Mouse (Mus musculus): ENCODE data around the gene Izumo4. TPM values are rescaled to one million over a fixed set of nuclear protein-coding genes. Genes with fewer than 3 reads are reported as not detected.

The Izumo4 gene
- polyA plus RNA-seq, 1 experiment from 2014 or later: 10.9 TPM

DNA sequence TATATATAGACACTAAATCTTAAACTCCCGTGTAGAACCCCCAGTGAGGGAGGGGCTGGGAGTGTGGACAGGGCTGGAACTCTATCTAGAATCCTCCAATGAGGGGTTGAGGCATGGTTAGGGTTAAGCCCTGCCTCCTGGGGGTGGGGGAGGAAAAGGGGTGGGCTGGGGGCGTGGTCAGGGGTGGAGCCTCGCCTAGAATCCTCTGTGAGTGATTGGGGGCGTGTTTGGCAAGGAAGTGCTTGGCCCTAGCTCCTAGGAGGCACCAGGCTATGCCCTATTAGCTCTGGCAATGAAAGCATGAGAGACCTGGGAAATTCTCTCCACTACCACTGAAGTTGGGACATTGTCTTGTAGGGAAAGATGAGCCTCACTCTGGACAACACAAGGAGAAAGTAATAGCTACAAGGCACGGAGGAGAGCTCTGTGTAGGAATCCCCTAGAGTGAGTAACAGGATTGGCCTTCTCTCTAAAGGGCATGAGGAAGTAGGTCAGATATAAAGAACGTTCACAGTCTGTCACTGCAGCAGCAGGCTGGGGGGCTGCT is 50.2 kb downstream of the Izumo4 start:
- WGBS: 6% methylated on average over 6 of the region's 6 CpGs
- H3K27ac ChIP-seq: 0 out of 2 replicates have a peak overlapping the region, but pooled peaks have one; percentile 40
- H3K36me3 ChIP-seq (replicated peaks): no peaks in the 10 kb centered on the region
- H3K9me3 ChIP-seq: no peaks in the 10 kb centered on the region
- DNase-seq (ENCODE audit: extremely low spot score, low spot score): peak; percentile 88
- peak overlapping the region; percentile 44 for H3K4me3 ChIP-seq
- peaks cover 40% of the 10 kb centered on the region for H3K4me1 ChIP-seq
- H3K27me3 ChIP-seq (ENCODE audit: poor library complexity, severe bottlenecking): no peaks in the 10 kb centered on the region

DNA sequence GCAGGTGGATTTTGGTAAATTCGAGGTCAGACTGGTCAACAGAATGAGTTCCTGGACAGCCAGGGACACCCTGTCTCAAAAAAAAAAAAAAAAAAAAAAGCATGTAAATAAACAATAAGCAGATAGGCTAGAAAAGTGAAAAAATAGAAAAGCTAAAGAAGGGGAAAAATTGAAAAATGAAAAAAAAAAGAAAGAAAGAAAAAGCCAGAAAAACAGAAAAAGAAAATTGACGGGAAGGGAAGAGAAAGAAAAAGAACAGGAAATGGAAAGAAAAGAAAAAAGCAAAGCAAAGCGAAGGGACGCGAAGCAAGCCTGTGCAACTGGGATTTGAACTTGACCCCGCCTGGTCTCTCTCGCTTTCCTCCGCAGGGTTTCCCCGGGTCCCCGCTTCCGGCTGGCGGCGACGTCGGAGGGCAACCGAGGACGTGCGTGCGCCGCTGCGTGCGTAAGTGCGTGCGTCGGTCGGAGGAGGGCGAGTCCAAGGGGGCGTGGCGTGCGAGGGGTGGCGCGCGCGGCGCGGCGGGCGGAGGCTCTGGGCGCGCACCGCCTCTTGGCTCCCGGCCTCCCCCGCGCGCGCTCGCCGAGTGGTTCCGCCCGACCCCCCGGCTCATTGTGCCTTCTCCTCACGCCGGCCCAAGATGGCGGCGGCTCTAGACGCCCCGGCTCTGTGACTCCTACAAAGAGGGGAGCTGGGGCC is 52.8 kb downstream of the Izumo4 start, which contains the start of gene Dot1l:
TSS of gene Dot1l (plus strand) at position 613 of the 697 bp plus-strand sequence.
- Histone ChIP-seq H3K27me3 (ENCODE audit: poor library complexity, severe bottlenecking) (no peaks in the 10 kb centered on the region), H3K4me1 (peaks cover 57% of the 10 kb centered on the region), H3K9me3 (no peaks in the 10 kb centered on the region), H3K36me3 (replicated peaks) (no peaks in the 10 kb centered on the region), H3K4me3 (peak within 1 kb of the TSS; percentile 95), H3K27ac (peak within 1 kb of the TSS; percentile 97)
- WGBS: under 1% methylated on average over 54 of the region's 57 CpGs
- peak; percentile 96 for DNase-seq (ENCODE audit: extremely low spot score, low spot score)

Other genes starting within 250 kb of the Izumo4 start
- gene Onecut3, start 207.3 kb upstream of the Izumo4 start, polyA plus RNA-seq (2016; fragmentation: Nextera tagmentation; extraction: Ambion mirVana): 0.05 and 0.07 TPM in 2 replicates
- 0.51 and 0.71 TPM in 2 replicates for gene Atp8b3, start 163.1 kb upstream of the Izumo4 start, polyA plus RNA-seq (2016; fragmentation: Nextera tagmentation; extraction: Ambion mirVana)
- 32.8 and 34.8 TPM in 2 replicates for gene Rexo1, start 140.6 kb upstream of the Izumo4 start, polyA plus RNA-seq (2016; fragmentation: Nextera tagmentation; extraction: Ambion mirVana)
- 7.4 and 7.5 TPM in 2 replicates for gene Klf16, start 124.9 kb upstream of the Izumo4 start, polyA plus RNA-seq (2016; fragmentation: Nextera tagmentation; extraction: Ambion mirVana)
- 71.8 and 75.5 TPM in 2 replicates for gene Abhd17a, start 111.8 kb upstream of the Izumo4 start, polyA plus RNA-seq (2016; fragmentation: Nextera tagmentation; extraction: Ambion mirVana)
- 91.5 and 93.0 TPM in 2 replicates for gene Scamp4, start 99.3 kb upstream of the Izumo4 start, polyA plus RNA-seq (2016; fragmentation: Nextera tagmentation; extraction: Ambion mirVana)
- 10.7 and 11.9 TPM in 2 replicates for gene Adat3, start 99.3 kb upstream of the Izumo4 start, polyA plus RNA-seq (2016; fragmentation: Nextera tagmentation; extraction: Ambion mirVana)
- gene Gm49322, start 96.2 kb upstream of the Izumo4 start, polyA plus RNA-seq (2016; fragmentation: Nextera tagmentation; extraction: Ambion mirVana): 4.7 and 5.6 TPM in 2 replicates
- gene Csnk1g2, start 79.3 kb upstream of the Izumo4 start, polyA plus RNA-seq (2016; fragmentation: Nextera tagmentation; extraction: Ambion mirVana): 123 and 133 TPM in 2 replicates
- gene Btbd2, start 45.1 kb upstream of the Izumo4 start, polyA plus RNA-seq (2016; fragmentation: Nextera tagmentation; extraction: Ambion mirVana): 71.6 and 78.1 TPM in 2 replicates
- gene Mknk2, start 24.1 kb upstream of the Izumo4 start, polyA plus RNA-seq (2016; fragmentation: Nextera tagmentation; extraction: Ambion mirVana): 91.0 and 100 TPM in 2 replicates
- 53.9 and 54.7 TPM in 2 replicates for gene Mob3a, start 207 bp upstream of the Izumo4 start, polyA plus RNA-seq (2016; fragmentation: Nextera tagmentation; extraction: Ambion mirVana)
- 58.2 and 58.7 TPM in 2 replicates for gene Ap3d1, start 40.1 kb downstream of the Izumo4 start, polyA plus RNA-seq (2016; fragmentation: Nextera tagmentation; extraction: Ambion mirVana)
- gene Dot1l, start 53.0 kb downstream of the Izumo4 start, polyA plus RNA-seq (2016; fragmentation: Nextera tagmentation; extraction: Ambion mirVana): 20.8 and 21.7 TPM in 2 replicates
- gene Sf3a2, start 96.0 kb downstream of the Izumo4 start, polyA plus RNA-seq (2016; fragmentation: Nextera tagmentation; extraction: Ambion mirVana): 110 and 118 TPM in 2 replicates
- gene Plekhj1, start 96.4 kb downstream of the Izumo4 start, polyA plus RNA-seq (2016; fragmentation: Nextera tagmentation; extraction: Ambion mirVana): 196 and 197 TPM in 2 replicates
- 0.09 TPM in 2 replicates for gene Amh, start 103.1 kb downstream of the Izumo4 start, polyA plus RNA-seq (2016; fragmentation: Nextera tagmentation; extraction: Ambion mirVana)
- 0.40 and 0.65 TPM in 2 replicates for gene Jsrp1, start 111.3 kb downstream of the Izumo4 start, polyA plus RNA-seq (2016; fragmentation: Nextera tagmentation; extraction: Ambion mirVana)
- 2,273 and 2,281 TPM in 2 replicates for gene Oaz1, start 124.5 kb downstream of the Izumo4 start, polyA plus RNA-seq (2016; fragmentation: Nextera tagmentation; extraction: Ambion mirVana)
- 1.5 and 2.0 TPM in 2 replicates for gene Lingo3, start 141.9 kb downstream of the Izumo4 start, polyA plus RNA-seq (2016; fragmentation: Nextera tagmentation; extraction: Ambion mirVana)
- 351 and 360 TPM in 2 replicates for gene Lsm7, start 153.0 kb downstream of the Izumo4 start, polyA plus RNA-seq (2016; fragmentation: Nextera tagmentation; extraction: Ambion mirVana)
- 43.9 and 44.9 TPM in 2 replicates for gene Sppl2b, start 153.1 kb downstream of the Izumo4 start, polyA plus RNA-seq (2016; fragmentation: Nextera tagmentation; extraction: Ambion mirVana)
- gene Tmprss9, start 169.7 kb downstream of the Izumo4 start, polyA plus RNA-seq (2016; fragmentation: Nextera tagmentation; extraction: Ambion mirVana): 0.05 TPM in 1 of 2 replicates, not detected in the other
- gene Timm13, start 198.8 kb downstream of the Izumo4 start, polyA plus RNA-seq (2016; fragmentation: Nextera tagmentation; extraction: Ambion mirVana): 395 and 401 TPM in 2 replicates
- gene Lmnb2, start 216.1 kb downstream of the Izumo4 start, polyA plus RNA-seq (2016; fragmentation: Nextera tagmentation; extraction: Ambion mirVana): 85.6 and 89.5 TPM in 2 replicates
- 5.9 and 6.3 TPM in 2 replicates for gene Gadd45b, start 227.9 kb downstream of the Izumo4 start, polyA plus RNA-seq (2016; fragmentation: Nextera tagmentation; extraction: Ambion mirVana)